Mouse (Mus musculus) thymus, adult 2 months (tissue): ENCODE data around the gene Pola1.

Experiments used
- CTCF ChIP-seq: fragments of 200-500 bp; IDR thresholded peaks from 2 replicates; pipeline ENCODE4 v1.5.1; 2012; ENCODE audit warnings: mild to moderate bottlenecking, control low read depth, low read length, moderate library complexity, borderline replicate concordance; ENCODE audit not compliant: control insufficient read depth, poor library complexity, insufficient read depth; ENCODE audit errors: extremely low read depth
- POLR2A ChIP-seq: fragments of 200-500 bp; IDR thresholded peaks from 2 replicates; pipeline ENCODE4 v1.6.1; 2012; ENCODE audit warnings: mild to moderate bottlenecking, low read length, control low read depth, moderate library complexity; ENCODE audit not compliant: control insufficient read depth, poor library complexity, insufficient read depth; ENCODE audit errors: extremely low read depth

GRCm38 (mm10) chrX:93465711-93466110 lies 166.2 kb downstream of the Pola1 start:
- TF ChIP-seq CTCF (no peak), POLR2A (no peak)
